Mouse (Mus musculus): ENCODE results near the gene Cdc42bpa.
"Not testable (repeated sequence)": the region's sequence is repeated elsewhere in the genome, so short reads cannot be mapped to it uniquely, and the experiment has no call there.

Gene Cdc42bpa

DNA sequence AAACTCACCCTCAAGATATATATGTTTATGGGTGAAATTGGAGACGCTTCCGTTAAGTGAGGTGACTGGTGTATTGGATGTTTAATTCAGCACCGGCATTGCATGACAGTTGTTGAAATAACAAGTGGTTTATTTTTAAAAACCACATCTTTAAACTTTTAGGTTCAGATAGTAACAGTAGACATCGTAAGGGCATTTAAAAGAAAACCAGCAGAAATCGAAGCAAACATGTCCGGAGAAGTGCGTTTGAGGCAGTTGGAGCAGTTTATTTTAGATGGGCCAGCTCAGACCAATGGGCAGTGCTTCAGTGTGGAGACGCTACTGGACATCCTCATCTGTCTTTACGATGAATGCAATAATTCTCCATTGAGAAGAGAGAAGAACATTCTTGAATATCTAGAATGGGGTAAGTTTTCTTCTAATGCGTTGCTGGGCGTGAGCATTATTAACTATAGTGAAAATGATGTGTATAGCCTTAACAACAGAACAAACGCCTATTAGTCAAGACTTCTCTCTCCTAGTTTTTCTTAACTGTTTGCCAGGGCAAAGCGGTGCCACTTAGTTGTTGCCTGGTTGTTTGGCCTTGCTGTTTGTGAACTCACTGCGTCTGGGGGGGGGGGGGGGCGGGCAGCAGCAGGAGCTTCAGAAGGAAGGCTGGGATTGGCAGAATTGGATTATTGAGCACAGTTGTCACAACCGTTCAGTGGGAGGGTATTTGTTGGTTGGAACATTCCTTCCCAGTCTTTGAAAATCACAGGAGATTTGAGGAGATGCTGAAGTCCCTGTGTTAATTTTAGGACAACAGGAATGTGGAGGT lies 818 bp downstream of the Cdc42bpa start:
- DNase-seq (ENCODE audit: low spot score in 2 of 2), result no peak

DNA sequence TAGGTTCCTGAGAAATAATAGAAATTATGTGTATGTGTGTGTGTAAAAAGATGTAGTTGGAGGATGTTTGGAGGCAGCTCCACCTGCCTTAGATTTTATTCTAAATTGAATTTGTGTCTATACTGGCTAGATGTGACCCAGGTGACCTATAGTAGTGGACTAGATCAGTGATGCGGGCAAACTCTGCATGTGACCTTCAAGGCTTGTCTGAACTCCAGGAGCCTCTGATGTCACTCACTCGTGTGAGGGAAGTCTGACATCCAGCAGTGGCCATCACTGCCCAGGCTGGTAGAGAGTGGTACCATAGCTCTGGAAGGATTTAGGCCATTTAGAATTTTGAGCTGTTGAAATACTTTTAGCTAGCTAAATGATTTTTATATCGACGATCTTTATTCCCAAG lies 1.5 kb downstream of the Cdc42bpa start:
- no peak for DNase-seq (ENCODE audit: low spot score in 2 of 2)

DNA sequence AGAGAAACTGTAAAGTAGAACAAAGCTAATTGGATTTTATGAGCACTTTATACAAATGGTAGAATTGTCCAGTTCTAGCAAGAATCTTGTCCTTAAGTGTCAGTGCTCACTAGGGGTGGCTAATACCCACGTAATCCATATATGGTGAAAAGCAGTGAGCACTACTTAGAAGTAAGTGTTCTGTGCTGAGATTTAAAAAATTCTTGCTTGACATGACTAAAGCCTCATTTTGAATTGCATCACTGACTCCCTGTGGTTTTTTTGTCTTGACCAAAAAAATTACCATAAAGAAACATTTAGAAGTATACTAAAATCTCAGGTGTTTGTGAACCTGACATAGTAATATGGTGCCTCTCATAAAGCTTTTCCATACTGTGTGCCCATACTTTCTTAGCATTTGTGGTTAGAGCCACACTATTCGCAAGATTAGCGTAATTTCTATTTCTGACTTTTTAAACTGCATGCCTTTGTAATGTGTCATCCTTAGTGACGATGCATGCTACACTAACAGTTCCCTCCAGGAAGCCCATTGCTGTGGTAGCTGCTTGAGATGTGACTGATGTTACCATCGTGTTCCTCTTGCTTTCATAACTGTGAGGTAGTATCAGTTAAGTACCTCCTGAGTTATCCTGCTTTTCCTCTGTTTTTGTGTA lies 9.6 kb downstream of the Cdc42bpa start:
- DNase-seq (ENCODE audit: low spot score in 2 of 2), result no peak

DNA sequence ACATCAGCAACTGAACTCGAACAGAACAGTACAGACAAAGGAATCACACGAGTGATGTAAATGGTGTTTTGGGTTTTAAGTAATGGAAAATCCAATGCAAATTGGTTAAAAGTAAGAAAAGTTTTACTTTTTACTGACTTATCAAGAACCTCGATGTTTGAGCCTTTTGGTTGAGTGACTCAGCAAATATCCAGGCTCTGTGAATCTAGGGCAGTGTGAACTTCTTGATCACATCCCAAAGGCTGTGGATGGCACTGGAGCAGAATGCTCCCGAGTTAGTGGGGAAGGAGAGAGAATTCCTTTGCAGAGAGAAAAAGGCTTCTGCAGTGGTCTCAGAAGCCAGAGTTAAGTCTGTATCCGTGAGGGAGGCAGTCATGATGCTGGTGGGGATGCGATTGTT lies 14.7 kb downstream of the Cdc42bpa start:
- DNase-seq (ENCODE audit: low spot score in 2 of 2), result no peak

DNA sequence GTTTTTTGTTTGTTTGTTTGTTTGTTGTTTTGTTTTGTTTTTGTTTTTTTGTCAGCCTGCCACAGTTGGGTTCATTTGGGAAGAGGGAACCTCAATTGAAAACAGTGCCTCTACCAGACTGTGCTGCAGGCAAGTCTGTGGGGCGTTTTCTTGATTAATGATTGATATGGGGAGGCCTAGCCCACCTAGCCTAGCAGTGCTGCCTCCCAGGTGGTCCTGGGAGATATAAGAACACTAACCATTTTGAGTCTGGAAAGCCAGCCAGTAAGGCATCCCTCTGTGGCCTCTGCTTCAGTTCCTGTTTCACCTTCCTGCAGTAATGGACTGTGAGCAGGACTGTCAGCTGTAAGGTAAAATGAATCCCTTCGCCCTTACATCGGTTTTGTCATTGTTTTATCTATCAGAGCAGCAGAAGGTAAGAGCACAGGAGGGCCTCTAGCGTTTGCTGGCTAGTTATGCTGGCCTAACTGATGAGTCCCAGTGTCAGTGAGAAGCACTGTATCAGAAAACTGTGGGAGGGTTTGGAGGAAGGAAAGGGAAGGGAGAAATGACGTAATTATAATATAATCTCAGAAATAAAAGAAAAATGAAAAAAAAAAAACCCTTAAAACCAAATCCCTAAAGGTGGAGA lies 15.5 kb downstream of the Cdc42bpa start:
- no peak for DNase-seq (ENCODE audit: low spot score in 2 of 2)

DNA sequence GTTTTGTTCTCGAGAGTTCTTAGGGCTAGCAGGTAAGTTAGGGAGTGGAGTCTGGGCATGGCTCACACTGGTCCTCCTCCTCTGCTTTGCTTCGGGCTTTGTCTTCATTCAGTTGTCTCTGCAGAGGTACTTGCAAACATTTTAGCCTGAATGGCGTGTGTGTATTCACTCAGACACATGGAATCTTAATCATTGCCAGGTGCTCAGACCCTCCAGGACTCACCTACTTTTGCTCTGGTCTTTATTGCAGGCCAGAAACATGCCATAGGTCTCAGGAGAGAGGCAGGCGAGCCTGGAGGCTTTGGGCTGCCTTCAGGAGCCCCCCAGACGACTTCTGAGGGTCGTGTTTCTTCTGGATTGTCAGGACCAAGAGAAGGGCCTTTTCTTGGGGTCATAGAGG lies 17.2 kb downstream of the Cdc42bpa start:
- no peak for DNase-seq (ENCODE audit: low spot score in 2 of 2)

DNA sequence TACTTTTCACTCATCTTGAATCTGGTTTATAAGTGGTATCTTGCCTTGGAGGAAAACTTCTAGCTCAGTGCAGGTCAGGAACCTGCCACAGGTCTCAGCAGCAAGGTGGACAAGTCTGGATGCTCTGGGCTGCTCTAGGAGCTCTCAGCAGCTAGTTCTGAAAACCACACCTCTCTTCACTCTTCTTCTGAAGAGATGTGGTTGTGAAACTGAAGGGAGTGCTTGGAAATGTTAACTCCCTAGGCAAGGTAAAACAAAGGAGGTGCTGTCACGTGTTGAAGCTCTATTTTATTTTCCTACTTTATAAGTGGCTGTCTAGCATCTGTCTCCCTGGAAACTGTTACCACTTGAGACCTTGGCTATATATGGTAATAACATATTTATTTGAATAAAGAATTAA lies 18.5 kb downstream of the Cdc42bpa start:
- DNase-seq (ENCODE audit: low spot score in 2 of 2), result no peak

DNA sequence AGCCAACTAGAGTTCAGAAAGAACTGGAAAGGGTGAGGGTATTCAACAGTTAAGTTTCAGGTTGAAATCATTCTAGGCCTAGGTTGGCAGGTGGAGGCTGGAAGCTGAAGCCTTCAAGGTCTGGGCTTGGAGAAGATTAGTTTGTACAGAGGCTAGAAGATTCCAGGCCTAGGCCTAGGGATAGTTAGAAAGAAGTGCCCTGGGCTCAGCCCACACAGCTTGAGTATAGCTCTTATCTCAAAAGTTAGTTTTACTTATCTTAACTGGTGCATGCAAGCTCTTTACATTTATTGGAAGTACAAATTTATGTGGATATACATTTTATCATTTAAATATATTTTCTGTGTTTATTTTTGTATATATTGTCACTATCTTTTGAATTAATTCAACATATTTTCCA lies 21.4 kb downstream of the Cdc42bpa start:
- DNase-seq (ENCODE audit: low spot score in 2 of 2), result no peak

DNA sequence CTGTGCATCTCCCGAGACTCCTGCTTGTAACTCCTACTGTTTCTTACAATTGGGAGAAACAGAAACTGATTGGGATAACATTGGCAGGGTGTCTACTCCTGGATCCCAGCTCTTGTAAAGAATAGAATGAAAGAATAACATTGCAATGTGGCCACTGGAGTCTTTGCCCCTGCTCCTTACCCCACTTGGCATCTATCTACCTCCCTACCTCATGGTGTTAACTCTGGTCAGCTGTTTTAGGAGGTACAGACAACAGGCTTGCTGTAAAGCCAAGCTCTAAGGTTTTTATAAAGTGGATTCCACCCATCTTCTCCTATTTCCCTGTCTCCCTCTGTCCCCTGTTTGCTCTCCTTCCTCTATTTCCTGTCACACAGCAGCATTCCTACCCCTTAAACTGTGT lies 21.9 kb downstream of the Cdc42bpa start:
- no peak for DNase-seq (ENCODE audit: low spot score in 2 of 2)

DNA sequence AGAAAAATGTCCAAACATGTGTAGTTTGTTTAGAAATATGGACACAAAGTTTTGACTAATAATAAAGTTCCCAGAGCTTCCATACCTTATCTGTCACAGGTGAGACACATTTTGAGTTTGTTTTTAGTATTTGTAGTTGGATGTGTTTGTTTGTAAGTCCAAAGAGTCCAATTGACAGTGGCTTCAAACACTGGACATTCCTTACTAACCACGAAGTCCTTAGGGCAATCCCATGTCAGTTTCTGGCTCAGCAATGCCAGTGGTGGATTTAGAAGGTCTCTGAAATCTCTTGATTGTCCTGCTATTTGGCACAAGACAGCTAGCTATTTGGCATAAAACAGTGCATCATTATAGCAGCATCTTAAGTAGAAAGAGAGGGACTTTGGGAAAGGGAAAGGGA lies 22.7 kb downstream of the Cdc42bpa start:
- DNase-seq (ENCODE audit: low spot score in 2 of 2), result no peak

DNA sequence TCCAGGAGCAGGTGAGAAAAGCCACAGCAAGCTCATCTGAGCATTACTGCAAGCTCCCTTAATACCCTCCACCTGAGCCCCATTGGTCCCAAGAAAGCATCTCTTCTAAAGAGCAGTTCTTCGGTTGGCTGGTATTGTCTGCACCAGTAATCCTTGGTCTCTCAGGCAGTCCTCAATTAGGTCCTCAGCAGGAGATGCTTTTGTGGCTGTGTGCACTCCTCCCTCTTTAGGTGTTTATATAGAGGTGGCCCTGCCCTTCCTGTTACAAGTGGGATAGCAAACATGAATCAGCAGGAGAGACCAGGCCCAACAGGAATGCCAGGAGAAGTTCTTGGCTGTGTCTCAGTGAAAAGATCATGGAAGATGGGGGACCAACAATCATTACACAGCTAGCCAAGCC lies 23.9 kb downstream of the Cdc42bpa start:
- DNase-seq (ENCODE audit: low spot score in 2 of 2), result no peak

DNA sequence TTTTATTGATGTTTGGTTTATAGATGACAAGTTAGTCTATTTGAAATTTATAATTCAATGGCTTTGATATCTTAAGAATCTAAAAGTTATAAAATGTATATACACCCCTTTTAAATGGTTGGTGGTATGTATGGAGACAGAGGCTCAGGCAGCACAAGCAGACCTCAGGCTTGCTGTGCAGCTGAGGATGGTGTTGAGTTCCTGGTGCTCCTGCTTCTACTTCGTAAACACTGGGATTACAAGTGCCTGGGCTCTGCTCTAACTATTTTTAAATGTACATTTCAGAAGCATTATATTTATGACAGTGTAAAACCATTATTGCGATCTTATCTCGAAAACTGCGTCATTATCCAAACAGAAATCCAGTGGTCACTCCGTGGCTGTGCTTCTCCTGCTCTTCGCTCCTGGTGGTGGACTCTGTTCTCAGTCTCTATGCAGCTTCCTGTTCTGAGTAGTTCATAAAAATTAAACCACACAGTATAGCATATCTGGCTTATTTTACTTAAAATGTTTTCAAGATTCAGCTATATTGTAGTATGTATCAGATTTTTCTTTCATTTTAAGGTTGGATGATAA lies 31.5 kb downstream of the Cdc42bpa start:
- DNase-seq (ENCODE audit: low spot score in 2 of 2), result no peak

DNA sequence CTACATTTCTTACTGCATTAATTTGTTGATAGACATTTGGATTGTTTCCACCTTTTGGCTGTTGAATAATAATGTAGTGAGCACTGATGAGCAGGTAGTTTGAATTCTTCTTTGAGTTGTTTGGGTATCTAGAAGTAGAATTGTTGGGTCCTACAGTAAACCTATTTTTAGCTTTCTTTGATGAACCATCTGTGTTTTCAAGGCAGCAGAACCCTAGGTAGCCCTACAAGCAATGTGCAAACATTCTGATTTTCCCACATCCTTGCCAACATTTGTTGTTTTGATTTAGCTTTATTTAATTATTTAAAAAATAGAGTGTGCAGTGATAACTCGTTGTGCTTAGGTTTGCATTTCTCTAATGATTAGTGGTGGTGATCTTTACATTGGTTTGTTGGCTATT lies 32.0 kb downstream of the Cdc42bpa start:
- no peak for DNase-seq (ENCODE audit: low spot score in 2 of 2)

DNA sequence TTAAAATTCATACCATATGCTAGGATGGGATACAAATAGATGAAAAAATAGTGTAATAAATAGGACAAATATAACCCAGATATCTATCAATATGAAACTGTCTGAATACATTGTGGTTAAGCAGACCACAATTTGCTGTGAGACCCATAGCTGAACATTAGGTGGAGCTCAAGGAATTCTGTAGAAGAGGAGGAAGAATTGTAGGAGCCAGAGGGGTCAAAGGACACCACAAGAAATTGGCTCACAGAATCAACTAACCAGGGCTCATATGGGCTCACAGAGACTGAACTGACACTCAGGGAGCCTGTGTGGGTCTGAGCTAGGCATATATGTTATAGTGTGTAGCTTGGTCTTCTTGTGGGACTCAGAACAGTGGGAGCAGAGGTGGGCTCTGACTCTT lies 47.8 kb downstream of the Cdc42bpa start:
- DNase-seq (ENCODE audit: low spot score in 2 of 2), result no peak

DNA sequence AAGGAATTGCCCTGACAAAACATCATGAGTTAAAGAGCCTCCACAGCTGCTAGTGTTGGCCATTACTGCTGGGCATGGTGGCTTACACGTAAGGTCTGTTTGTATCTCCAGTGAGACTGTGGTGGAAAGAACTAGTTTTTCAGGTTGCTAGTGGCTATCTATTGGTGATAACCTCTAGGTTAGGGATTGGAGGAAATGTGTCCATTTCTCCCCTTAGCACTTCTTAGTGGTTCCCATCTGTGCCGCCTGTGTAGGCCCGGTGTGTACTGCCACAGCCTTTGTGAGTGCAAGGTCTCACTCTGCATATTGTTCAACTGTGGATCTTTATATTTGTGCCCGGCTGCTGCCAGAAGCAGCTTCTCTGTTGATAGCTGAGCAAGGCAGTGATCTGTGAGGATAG lies 53.2 kb downstream of the Cdc42bpa start:
- no peak for DNase-seq (ENCODE audit: low spot score in 2 of 2)

DNA sequence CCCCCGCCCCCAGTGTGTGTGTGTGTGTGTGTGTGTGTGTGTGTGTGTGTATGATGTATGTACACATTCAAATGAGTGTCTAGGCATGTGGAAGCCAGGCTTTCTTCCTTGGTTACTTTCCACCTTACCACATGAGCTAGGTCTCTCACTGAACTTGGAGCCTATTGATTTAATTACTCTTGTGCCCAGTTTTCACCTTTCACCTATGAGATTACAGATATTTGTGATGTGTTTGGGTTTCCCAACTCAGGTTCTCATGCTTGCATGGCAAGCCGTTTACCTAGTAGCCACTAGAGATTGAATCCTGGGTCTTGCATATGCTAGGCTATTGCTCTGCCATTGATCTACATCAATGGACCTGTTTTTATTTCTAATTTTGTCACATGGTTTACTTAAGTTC lies 57.9 kb downstream of the Cdc42bpa start:
- no peak for DNase-seq (ENCODE audit: low spot score in 2 of 2)

DNA sequence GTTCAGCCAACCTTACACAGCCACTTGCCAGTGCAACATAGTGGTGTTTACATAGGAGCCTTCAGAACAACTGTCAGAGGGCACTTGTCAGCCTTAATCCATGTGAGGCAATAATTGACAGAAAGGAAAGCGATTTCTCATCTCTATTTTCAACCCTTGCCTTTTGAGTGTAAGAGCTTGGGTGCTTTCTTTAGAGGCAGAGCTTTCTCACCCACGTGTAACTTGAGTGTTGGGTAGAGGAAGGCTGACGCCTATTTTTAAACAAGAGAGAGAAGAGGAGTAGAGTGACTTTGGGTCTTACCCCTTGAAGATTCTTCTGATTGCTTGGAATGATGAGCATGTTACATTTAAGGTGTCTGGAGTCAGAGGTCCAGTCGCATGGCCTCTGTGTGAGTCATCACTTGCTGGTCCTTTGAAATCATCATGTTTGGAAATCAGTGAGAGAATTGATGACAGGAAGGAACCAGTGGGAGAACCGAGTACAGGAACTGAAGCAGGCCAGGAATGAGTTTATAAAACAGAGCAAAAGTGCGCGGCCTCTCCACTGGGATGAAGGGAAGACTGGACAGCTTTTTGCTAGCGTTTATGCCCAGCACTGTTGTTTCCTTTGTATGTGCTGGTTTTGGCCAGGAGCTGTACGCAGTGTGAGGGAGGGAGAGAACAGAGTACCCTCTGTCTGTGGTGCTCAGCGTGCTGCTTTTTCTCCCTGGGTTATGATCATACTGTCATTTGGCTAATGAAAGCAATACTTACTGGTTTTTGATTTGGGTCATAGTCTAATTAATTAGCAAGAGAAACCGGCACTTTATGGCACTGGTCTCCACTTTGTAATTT lies 61.4 kb downstream of the Cdc42bpa start:
- no peak for DNase-seq (ENCODE audit: low spot score in 2 of 2)

DNA sequence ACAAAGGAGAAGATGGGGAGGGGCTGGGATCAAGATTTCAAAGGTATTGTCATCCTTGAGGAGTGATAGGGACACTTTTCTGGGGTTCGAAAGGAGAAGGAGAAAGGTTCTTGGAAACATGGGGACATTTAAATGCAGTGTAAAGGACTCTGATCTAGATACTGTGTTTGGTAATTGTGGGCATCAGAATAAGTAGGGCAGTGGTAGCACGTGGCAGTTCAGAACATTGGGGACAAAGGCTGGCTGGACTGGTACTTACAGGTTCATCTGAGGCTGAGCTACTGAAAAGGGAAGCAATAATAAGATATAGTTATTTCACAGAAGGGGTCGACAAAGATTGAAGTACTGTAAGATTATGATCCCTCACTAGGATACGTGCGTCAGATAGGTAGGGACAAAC lies 63.2 kb downstream of the Cdc42bpa start:
- DNase-seq (ENCODE audit: low spot score in 2 of 2), result no peak

DNA sequence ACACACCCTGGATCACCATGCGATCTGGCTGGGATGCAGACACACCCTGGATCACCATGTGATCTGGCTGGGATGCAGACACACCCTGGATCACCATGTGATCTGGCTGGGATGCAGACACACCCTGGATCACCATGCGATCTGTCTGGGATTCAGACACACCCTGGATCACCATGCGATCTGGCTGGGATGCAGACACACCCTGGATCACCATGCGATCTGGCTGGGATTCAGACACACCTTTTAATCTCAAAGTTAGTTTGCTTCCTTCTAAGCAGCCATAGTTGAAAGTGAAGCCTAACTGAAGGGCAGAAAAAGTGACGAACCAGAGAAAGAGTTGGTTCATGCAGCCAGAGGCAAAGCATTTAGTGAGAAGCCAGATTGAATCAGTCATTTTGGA lies 69.6 kb downstream of the Cdc42bpa start:
- DNase-seq (ENCODE audit: low spot score in 2 of 2), result not testable (repeated sequence)

DNA sequence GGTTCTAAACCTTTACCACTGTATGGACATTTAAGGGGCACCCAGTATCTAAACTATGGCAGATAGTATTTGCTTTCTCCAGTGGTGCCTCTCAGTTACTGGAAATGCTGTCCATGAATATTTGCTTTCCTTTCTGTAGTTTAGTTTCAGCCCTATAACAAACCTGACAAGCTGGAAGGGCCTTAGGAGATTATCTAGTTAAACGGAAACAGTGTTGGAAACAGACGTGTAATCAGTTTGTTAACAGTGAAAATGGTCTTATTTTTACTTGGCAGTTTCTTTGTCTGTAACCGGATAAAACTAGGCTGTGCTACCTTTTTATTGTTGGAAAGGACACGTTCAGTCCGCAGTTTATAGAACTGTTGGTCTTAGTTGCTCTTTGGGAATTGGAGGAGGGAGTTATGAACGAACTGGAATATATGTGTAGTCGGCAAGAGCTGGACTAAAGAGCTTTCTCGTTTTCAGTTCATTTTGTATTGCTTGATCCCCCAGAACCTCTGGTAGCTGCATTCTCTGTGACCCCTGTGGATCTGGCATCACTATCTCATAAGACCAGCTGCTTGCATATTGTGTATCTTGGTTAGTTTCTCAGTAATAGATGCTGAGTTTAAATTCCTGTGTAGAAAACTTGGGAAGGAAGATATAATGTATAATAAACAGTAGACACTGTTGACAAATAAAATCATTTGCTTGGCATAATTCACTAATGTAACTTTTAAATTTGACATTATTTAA lies 70.5 kb downstream of the Cdc42bpa start:
- DNase-seq (ENCODE audit: low spot score in 2 of 2), result no peak
